Mouse (Mus musculus): ENCODE results near the gene Tsfm.

The Tsfm gene

DNA sequence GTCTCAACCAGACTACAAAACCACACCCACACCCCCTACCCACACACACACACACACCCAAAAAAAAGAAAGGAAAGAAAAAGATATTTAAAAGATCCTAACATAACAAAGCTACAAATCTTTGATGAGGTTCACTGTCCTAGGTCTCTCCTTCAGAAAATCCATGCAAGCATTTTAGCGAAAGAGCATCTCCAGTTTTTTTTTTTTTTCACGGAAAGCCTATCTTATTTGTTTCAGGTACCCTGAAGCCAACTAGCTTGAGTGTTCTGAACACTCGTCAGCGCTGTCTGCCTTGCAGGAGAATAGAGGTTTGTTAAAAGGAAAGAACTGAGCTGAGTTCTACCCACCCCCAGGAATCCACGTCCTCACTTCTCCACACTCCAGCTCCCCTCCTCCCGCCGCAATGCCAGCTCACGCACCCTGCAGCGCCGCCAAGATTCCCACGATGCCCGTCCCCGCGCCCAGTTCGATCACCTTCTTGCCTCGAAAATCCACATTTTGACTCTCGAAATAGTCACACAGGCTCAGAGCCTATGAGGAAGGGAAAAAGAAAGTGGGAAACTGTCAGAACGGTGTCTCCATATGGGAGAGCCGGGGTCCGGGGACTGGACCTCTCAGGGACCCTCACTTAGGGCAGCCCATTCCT lies 10.1 kb upstream of the Tsfm start:
- DNase-seq, result no peak

DNA sequence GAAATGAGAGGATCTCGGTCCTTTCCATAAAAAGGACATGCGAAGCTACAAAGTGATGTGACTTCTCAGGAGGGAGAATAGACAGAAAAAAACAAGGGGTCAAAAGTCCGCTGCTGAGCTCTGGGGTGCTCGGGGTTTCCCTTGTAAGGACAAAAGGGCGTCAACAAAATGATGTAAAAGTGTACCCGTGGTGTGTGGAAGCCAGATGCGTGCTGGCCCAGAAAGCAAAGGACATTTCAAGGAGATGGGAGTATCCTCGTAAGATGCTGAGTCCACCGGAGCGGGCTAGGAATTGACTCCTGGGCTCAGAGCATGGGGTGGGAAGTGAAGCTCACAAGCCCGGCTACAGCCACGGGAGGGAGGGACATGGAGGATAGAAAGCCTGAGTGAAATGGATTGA lies 7.0 kb upstream of the Tsfm start:
- DNase-seq, result no peak

DNA sequence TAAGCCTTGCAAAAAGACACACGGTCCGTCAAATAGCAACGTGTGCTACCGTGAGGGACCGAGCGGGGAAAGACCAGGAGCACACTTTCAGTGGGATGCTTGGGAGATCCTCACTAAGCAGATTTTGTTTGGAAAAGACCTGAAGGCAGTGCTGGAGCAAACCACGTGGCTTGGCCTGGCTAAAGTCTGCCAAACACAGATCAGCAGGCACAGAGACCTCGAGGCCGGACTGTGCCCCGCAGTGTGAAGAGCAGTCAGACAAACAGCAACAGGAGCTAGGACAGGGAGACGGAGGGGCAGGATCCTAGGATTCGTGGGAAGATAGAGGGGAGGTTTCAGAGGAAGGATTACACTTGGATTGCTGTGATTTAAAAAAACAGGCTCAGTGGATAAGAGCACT lies 5.6 kb upstream of the Tsfm start:
- no peak for DNase-seq

DNA sequence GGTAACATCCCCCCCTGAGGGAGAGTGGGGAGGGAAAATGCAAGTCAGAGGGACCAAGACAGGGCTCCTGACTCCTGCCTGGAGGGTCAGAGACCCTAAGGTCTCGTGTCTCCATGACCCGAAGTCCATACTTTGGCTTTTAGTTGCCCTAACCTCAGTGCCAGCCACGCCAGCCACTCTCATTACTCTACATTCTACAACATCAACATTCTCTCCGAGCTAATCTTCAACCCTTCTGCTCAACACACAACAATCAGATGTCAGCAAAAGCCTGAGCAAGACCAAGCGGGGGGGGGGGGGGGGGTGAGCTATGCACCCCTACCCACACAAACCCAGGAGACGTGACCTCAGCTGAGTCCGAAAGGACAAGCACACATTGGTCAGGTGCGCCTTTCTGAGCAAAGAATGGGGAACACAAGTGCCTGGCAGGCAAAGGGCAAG lies 2.7 kb upstream of the Tsfm start:
- DNase-seq, result no peak

DNA sequence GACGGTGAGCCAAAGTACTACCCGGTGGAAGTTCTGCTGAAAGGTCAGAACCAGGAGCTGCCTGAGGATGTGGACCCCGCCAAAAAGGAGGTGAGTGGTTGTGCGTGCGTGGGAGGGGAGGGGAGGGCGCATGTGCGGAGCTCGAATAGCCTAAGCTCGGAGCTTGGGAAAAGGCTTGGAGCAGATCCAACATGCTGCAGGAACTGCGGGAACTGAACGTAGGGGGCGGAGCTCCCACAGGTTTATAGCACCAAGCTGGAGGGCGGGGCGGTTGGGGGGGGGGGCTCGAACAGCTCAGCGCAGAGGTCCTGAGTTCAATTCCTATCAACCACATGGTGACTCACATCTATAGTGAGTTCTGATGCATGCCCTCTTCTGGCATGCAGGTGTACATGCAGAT lies 12.2 kb downstream of the Tsfm start:
- no peak for DNase-seq

DNA sequence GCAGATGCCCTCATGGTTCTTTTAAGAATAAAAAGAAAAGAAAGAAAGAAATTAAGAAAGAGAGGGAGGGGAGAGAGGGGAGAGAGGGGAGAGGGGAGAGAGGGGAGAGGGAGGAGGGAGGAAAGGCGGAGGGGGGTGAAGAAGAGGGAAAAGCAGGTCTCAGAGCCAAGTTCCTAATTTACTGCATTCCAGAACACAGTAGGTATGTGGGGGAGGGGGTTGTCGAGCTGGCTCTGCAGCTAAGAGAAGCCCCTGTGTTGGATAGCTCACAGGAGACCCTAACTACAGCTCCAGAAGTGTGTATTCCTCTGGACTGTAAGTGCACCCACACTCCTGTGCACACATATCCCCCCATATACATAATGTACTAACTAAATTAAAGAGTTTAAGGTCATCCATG lies 13.6 kb downstream of the Tsfm start:
- DNase-seq, result no peak

DNA sequence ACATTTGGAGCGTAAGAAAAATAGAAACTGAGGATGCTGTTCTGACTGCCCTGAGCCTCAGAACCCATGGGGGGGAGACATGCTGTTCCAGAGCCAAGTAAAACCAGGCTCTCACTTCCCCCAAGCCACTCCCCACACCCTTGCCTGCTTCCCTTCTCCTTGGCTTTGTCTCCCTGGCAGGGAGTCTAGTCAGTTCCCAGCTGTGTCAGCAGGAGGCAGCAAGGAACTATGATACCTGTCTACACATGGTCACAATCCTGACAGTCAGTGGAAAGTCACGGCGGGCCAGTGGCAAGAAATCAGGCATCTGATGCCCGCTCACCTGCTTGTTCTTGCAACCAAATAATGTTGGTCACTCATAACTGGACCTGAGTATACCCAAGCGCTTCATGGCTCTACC lies 14.2 kb downstream of the Tsfm start:
- no peak for DNase-seq

DNA sequence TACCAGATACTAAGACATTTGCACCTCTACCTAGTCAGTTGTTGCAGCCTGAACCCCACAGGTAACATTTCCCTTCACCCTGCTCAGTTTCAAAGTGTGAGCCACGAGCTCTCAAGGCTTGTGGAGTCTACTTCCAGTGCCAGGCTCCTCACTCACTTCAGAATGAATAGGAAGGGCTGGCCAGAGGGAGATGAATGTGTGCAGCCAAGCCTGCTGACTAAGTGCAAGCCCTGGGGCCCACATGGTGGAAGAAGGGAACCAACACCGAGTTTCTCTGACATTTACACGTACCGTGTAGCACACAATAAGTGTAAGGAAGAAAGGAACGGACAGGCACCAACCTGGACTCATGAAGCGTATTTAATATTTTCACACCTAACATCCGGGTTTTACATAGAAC lies 26.8 kb downstream of the Tsfm start:
- DNase-seq, result no peak

DNA sequence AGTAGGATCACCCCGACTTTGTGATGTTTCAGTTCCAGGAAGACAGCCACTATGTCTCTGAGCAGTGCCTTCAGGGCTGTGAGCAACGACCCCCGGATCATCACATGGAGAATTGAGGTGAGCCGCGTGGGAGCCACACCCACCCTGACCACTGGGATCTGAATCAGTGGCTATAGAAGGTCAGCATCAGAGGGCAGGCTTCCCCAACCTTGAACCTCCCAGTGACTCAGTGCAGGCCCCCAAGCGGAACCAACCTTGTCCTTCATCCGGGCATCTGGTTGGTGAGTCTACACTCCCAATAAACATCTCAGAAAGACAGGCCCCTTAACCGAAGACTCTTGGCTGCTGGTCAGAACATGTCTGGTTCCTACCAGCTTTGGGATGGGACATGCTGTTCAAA lies 27.3 kb downstream of the Tsfm start:
- DNase-seq, result no peak

DNA sequence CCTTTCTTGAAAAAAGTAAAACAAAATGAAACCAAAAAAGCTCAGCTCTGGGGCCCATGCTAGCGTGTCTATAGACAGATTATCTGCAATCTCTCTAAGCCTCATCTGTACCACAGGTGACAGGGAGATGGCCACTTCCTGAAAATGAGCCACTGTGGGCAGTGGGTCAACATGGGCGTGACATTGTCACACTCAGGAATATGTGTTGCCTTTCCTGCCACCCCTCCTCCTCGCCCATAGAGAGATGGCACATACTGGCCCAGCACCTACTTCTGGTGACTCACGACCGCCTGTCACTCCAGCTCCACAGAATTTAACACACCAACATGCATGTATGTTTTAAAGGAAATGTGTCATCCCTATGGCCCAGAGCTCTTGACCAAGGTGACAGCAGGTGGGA lies 27.9 kb downstream of the Tsfm start:
- no peak for DNase-seq

DNA sequence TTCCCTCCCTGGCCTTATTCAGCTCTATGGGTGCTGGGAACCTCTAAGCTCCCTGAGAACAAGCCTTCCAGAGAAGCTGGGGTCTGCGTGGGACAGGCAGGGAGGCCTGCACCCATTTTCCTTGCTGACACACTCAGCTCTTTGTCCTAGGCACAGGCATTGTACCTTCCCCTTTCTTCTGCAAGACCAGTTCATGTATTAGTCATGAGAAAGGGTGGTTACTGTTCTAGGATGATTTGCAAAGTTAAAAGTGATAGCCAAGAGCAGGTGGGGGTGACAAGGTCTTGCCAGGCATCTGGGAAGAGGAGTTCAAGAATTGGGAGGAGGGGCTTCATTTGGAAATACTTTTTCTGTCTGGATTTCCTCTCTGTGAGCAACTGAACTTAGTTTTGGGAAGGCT lies 28.6 kb downstream of the Tsfm start:
- no peak for DNase-seq

DNA sequence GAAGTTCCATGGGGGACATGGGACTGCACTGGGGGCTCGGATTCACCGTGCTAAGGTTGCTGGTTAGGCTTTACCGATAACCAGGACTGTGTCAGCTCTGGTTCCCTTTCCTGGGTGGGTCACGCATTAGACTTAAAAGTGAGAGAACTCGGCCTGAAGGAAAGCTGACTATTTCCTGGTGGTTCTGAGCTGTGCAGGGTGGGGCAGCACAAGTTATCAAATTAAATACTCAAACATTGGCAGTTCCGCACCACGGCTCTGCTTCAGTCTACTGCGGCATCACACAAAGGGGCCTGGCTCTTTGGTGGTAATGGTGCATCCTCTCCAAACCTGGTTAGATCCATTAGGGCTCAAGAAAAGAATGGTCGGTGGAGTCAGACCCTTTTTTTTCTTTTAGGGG lies 29.3 kb downstream of the Tsfm start:
- no peak for DNase-seq

DNA sequence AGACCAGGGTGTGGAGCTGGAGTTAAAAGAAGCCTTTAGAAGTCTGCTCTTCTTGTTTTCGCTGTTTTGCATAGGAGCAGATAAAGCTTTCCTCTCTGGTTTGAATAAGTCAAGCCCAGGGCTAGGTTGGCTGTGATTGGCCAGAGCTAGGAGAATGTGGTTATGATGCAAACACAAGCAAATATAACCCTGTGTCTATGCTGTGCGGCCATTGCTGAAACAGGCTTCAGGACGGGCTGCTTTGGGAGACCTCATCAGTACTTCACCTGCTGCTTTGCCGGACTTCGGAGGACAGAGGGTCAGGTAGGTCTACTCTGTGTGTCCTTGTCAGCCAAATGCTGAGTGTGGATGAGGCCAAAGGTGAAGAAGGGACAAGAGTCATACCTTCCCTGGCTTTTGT lies 30.1 kb downstream of the Tsfm start, which contains the start of gene Avil:
TSS of gene Avil (plus strand) at position 181 of the 400 bp plus-strand sequence.
- DNase-seq, result no peak

DNA sequence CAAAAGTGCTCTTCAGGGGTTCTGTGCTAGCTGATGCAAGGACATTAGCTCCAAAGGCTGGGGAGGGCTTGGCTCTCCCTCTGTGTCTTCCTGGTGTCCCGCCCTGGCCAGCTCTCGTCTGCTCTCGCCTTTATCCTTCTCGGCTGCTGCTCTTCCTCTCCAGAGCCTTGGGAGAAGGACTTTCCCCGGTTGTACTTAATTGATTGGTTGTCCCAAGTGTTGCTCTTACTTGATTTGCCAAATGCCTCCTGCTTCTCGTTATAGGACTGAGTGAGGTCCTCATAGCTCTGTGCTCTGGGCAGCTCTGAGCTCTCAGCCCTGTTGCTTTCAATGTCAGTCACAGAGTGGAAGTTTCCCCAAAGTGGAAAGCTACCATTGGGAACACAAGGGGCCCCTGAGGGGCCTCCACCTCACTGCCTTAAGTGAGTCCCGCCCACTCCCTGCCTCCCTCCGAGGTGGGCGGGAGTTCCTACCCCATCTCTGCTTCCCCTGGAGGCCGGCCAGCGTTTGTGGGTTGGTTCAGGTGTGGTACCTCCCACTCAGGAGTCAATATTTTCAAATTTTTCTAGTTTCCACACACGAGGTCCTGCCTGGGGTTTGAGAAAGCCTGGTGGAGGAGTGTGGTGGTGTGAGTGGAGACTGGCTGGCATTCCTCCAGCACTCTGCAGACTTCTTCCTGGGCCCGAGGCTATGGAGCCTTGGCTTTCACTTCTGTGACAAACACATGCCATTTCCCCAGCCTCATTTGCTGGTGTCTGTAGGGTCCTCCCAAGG lies 33.1 kb downstream of the Tsfm start:
- peak; percentile 93 for DNase-seq

DNA sequence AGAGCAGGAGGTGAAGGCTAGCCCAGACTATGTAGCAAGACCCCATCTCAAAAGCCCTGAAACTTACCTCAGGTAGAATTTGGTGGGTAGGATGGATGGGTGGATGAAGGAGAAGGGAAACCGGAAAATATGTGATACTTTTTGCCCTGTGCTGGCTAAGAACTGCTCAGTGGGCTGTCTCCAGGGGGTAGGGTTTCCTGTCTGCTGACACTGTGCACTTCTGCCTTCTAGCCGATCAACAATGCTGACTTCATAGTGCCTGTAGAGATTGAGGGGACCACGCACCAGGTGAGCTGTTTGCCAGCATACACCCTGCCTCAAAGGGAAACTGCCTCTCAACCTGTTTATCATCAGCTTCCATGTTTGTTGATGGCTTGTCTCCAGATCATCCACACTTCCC lies 37.0 kb downstream of the Tsfm start:
- no peak for DNase-seq

DNA sequence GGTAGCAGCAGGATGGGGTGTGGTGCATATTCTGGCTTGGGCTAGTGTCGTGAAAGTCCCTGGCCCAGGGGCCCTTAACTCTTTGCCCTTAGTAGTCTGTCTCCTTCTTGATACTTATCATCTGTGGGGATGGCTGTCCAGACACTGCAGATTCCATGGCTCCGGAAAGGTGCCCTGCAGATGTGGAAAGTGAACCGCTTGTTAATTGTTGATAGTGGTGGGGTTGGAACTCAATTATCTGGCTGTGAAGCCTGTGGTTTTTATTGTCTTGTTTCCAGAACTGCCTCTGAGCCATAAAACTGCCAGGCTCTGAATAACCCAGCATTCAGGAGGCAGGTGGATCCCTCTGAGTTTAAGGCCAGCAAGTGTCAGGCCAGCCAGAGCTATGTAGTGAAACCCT lies 39.0 kb downstream of the Tsfm start:
- DNase-seq, result no peak

DNA sequence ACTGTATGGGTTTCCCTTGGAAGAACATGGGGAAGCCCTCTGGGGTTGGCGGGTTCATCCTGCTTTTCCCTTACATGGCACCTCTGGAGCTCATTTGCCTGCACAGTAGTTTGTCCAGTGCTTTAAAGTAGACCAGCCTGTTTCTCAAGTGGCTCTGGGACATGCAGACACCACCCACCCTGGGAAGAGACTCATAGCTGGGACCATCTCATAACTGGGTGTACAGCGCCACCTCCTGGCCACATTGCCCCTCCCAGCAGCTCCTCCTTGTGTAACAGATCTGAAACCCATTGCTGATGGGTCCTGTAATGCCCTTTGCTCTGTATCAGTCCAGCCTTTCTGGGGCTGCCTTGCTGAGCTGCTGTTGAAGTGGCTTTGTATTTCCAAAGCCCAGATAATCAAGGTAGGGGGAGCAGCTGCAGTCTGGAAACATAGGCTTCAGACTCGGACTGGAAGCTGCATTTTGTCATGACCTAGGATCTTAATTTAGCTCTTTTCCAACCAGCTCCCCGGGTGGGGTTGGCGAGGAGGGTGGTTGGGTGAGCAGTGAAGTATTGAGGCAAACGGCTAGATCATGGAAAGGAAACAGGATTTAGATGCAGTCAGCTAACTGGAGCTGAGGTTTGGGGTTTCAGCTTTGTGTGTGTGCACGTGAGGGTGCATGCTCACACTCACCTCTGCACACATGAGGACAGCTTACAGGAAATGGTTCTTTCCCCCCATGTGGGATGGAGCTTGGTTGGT lies 40.2 kb downstream of the Tsfm start:
- peak; percentile 98 for DNase-seq

DNA sequence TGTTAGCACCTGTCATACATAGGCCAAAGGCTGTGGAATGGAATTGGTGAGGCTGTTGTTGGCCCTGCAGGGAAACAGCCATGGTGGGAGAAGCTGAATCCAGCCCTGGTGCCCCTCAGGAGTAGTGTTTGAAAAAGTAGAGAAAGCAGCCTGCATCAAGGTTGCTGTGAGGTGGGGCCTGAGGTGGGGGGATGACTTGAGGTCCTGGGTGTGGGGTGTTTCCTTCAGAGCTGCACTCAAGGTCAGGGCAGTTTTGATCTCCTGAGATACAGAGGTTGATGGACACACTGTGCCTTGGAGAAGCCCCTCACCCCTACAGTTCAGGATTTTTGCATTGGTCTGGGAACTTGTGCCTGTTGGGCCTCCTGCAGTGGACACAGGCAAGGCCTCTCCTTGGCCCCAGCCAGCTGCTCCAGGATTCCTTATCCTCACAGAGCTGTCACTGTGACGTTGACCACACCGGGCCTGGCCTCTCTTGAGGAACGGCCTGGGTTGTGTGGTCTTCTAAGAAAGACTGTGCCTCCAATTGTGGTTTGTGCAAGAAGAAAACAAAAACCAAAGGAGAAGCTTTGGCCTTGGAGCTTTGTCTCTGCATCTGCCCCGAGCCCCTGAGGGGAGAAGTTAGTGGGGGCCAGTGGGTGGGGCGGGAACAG lies 42.0 kb downstream of the Tsfm start:
- peak; percentile 92 for DNase-seq

DNA sequence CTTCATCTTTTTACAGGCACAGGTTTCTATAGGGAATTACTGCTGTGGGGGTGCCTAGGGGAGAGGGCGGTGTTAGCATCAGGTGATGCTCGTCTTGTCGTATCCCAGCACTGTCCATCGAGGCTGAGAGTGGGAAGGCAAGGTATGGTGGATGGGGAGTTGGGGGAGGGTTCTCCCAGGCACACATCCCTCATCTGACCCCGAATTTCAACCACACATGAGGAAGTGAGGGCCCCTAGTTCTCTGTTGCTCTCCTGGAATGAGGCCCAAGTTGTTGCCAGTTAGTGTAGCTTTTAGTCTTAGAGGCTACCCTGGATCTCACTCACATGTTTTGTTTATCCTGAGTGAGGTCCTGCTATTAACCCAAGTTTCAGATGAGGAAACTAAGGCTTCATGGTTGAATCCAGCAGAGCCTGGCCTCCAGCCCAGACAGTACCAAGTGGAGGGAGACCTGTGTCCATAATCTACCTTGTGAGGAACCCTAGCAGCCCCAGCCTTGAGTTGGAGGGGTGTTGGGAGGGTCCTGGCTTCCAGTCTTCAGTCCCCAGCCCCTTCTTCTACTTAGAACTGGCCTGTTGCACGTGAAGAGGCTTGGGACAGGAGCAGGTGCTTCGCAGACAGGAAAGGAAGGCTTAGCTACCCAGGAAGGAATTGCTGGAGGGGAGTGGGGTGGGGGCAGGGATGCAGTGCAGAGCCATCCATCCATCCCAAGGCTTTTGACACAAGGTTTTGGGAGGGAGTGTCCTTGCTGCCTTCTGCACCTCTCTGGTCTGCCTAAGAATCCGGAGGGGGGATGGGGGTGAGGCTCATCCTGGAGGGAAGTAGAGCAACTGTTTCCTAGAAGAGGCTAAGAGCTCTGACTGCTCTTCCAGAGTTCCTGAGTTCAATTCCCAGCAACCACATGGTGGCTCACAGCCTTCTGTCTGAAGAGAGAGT lies 43.2 kb downstream of the Tsfm start:
- peak; percentile 95 for DNase-seq

DNA sequence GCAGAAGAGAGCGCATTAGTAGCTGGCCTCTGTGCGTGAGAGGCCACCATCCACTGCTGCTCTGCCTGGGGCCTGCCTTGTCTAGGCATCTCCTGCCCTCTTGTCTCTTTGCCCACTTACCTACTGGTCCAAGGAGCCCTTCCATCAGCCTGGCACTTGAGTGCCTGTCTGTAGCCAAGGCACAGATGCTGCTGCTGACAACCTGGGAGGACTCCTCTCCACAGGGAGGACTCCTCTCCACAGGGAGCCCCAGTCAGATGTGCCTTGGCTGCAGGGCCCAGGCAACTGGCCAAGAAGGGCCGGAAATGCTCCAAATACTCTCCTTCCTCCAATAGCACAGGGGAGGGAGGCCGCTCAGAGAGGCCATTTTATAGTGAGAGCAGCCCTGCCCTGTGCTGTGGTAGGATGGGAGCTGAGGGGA lies 44.1 kb downstream of the Tsfm start:
- peak; percentile 100 for DNase-seq

DNA sequence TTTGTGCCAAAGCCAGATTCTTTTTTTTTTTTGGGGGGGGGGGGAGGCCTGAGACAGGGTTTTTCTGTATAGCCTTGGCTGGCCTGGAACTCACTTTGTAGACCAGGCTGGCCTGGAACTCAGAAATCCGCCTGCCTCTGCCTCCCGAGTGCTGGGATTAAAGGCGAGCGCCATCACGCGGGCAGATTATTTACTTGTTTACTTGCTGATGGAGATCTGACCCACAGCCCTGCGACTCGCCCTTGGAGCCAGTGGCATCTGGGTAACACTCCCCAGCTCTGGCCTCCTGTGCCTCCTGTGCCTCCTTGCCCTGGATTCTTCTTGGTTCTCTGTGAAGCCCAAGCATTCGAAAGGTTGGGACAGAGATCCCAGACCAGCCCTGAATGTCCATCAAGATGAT lies 45.1 kb downstream of the Tsfm start:
- DNase-seq, result no peak

DNA sequence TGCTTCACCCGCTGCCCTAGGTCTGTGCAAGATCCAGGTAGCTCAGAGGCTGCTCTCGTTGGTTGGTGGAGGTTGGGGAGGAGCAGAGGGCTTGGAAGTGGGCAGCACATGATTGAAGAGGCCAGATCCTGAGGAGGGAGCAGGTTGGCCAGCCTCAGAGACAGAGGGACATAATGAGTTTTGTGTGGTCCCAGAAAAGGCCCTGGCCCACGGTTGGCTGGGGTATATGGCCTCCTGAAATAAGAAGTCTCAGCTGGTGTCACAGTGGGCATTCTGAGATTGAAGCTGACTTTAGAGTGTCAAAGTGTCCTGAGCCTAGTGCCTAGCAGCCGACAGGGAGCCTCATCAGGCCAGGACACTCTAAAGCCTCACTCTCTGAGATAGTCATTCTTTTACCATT lies 45.5 kb downstream of the Tsfm start:
- DNase-seq, result no peak
